Mouse (Mus musculus) WW6 (cell line): ENCODE results near the gene Ncoa3.
A peak's percentile ranks its signal among the peaks of the same experiment; 100 is the strongest.
"Not testable (repeated sequence)": the region's sequence is repeated elsewhere in the genome, so short reads cannot be mapped to it uniquely, and the experiment has no call there.

ENCODE experiments used
- DNase-seq: peaks from one replicate; pipeline ENCODE4 v3.0.0-alpha.2; 2013; ENCODE audit warnings: low read depth, low spot score

Gene Ncoa3

DNA sequence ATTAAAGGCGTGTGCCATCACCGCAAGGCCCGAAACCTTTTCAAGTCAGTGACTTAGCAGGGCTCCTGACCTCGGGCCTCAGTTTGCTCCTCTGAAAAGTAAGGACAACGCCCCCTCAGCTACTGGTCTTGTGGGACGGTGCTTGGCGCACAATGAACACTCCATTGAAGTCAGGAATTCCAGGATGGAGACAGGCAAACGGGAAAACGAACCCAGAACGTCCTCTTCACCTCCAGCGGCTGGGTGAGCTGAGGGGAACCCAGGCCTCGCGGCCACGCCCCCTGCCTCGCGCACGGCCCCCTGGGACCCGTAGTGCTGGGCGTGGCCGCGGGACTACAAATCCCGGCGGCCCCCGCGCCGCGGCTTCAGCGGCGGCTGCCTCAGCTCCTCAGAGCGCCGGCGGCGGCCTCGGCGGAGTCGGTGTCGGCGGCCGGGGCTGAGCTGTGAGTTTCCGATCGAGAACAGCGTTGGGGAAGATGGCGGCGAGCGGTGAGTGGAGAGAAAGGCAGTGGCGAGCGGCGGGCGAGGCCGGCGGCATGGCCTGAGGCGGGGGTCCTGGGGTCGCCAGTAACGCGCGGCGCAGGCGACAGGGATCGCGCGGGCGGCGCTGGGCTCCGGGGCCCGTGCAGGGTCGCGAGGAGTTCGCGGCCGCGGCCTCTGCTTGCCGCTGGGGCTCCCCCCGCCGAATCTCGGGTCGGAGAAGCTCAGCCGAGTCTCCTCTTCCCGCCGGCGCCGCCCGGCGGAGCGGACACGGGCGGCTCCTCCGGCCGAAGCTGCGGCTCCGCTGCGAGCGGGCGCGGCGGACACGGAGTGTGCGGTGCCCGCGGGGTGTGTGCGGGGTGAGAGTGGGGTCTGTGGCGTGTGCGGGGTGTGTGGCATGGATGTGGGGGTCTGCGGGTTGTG, at the start of gene Ncoa3:
TSS of gene Ncoa3 (plus strand) at position 367 of the 903 bp plus-strand sequence.
- no peak for DNase-seq

DNA sequence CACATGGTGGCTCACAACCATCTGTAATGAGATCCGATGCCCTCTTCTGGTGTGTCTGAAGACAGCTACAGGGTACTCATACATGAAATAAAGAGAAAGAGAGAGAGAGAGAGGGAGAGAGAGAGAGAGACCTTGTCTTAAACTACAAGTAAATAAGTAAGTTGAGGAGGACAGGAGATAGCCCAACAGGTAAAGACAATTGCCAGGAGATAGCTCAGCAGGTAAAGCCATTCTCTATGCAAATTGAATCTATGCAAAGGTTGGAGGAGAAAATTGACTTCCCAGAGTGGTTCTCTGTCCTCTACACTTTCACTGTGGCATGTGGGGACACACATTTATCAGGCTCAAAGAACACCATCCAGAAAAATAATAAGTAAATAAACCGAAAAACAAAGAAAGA, 49.3 kb upstream of the Ncoa3 start:
- DNase-seq = no peak

- no peak for DNase-seq
Observed at GRCm38 (mm10) chr2:165944576-165945351, 47.7 kb upstream of the Ncoa3 start.

DNA sequence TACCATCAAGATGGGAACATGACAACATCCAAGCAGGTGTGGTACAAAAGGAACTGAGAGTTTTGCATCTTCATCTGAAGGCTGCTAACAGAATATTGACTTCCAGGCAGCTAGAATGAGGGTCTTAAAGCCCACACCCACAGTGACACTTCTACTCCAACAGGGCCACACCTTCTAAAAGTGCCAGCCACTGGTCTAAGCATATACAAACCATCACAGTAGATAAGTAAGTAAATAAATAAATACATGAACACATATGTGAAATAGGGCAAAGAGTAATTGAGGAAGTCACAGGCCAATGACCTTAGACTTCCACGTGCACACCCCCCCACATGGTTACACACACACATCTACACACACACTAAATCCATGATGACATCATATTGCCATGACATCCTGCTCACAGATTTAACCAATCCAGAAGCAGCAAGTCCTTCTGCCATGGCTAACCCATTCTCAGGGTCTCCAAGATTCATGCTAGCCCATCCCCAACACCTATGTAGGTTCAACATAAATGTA, 46.3 kb upstream of the Ncoa3 start:
- no peak for DNase-seq

DNA sequence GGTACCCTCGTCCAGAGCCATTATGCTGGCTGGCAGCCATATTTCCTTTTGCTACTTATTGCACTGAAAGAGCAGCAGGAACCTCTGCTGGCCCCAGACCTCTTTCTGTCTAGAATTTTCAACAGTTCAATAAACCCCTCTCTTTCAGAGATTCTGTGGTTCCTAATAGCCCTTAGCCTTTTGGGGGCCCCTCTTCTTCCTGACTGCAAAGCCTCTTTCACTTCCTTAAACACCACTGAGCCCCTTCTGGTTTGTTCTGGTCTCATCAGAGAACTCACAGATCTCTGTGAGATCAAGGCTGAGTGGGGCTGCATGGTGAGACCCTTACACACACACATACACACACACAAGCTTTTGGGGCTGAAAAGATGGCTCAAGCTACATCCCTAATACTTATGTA, 44.4 kb upstream of the Ncoa3 start:
- DNase-seq = no peak

GRCm38 (mm10) chr2:165948785-165949184, 43.7 kb upstream of the Ncoa3 start:
- not testable (repeated sequence) for DNase-seq

DNA sequence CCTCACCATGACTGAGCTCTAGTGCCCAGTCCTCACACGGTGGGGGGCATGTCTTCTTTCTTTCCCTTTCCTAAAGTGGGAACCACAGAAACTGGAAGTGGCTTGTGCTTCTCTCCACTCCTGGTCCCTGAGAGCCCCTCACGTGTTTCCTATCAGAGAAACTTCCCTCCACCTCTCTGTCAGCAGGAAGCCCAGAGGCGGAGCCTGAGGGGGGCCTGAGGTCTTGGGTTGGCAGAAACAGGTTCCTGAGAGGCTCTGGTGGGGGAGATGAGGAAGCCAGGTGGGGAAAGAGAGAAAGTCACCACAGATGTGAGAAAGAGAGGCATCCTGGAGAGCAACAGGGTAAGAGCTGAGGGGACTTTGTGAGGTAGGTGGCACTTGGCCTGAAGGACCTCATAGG, 42.7 kb upstream of the Ncoa3 start:
- DNase-seq = no peak

DNA sequence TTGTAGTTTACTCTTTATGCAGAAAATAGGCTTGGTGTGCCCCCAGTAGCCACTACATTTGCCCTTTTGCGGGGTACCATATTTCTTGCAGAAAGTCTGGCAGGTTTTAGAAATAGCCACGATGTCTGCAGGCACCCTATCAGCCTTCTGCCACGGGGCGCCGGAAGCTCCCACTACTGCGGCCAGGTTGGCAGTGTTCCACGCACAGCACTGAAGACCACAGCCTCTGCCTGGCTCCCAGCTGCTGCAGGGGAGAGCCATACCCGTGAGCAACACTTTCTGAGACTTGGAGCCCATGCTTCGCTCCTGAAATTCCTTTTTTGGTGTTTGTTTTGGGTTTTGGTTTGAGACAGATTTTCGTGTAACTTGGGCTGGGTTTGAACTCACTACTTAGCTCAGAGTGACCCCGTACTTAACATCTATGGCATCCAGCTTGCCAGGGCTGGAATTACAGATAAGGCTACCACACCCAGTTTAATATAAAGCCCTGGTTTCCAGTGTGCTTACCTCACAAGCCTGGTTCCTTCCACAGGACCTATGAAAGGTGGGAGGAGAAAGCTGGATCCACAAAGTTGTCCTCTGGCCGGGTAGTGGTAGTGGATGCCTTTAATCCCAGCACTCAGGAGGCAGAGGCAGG, 40.9 kb upstream of the Ncoa3 start:
- no peak for DNase-seq

DNA sequence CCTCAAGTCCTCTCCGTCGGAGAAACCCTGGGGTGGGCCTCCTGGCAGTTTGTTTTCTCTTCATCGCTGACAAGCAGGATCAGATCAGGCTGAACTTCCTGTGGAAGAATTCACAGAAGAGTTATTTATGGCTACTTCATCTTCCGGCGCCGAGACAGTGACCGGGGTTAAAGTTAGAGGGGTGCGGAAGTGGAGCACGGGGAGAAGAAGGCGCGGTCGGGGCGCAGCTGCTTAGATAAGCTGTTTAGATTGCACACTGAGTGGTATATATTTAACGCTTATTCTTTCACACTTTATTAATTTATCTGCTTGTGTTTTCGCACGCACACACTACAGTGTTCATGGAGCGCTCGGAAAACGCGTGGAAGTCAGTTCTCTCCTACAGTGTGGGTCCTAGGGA, 37.6 kb upstream of the Ncoa3 start:
- no peak for DNase-seq

DNA sequence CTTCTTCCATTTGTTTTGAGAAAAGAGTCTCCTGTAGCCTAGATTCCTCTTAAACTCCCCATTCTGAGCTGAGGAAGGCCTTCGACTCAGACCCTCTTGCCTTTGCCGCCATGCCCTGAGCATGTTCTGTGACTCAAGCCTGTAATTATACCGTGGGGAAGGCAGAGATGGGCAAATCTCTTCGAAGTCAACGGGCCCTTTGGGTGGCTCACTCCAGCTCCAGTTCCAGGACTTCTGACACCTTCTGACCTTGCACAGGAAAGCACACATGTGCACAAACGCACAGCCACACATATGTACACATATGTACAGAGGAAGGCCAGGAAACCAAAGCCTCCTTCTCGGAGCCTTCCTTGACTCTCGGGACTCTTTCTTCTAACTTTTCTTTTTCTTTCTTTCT, 37.0 kb upstream of the Ncoa3 start:
- no peak for DNase-seq

- DNase-seq = no peak
Observed at GRCm38 (mm10) chr2:165956096-165956740, 36.2 kb upstream of the Ncoa3 start.

- no peak for DNase-seq
Observed at GRCm38 (mm10) chr2:165957257-165957828, 35.1 kb upstream of the Ncoa3 start.

GRCm38 (mm10) chr2:165958556-165958955, 33.9 kb upstream of the Ncoa3 start:
- no peak for DNase-seq

- no peak for DNase-seq
Observed at GRCm38 (mm10) chr2:165960695-165961094, 31.7 kb upstream of the Ncoa3 start.

DNA sequence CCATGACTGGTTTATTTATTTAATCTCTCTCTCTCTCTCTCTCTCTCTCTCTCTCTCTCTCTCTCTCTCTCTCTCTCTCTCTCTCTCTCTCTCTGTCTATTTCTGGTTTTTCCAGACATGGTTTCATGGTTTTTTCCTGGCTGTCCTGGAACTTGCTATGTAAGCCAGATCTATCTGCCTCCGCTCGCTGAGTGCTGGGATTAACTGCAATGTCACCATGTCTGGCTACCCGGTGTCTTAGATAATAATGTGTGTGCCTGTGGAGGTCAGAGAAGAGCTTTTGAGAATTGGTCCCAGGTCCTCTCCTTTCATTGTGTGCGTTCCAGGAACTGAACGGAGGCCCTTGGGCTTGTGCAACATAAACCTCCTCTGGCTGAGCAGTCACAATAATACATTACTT, 29.6 kb upstream of the Ncoa3 start:
- no peak for DNase-seq

DNA sequence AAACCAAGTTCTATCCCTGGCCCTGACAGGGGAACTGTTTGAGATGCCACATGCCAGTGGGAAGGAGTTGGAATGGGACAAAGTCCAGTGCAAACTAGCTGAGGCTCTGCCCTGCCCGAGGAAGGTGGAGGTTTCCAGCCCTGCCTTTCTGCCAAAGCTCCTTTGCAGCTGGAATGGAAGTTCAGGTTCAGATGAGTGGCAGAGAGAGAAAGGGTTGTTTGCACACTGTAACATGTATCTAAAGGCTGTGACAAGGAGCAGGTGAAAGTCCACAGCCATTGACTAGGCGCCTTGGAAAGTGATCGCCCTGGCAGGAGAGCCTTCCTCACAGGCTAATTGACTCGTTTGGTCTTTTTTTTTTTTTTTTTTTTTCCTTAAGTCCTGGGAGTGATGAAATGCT, 28.3 kb upstream of the Ncoa3 start:
- DNase-seq = no peak

- DNase-seq = no peak
Observed at GRCm38 (mm10) chr2:165967076-165967475, 25.4 kb upstream of the Ncoa3 start.

- DNase-seq = peak; percentile 77
Observed at GRCm38 (mm10) chr2:165967823-165968555, 24.4 kb upstream of the Ncoa3 start.

DNA sequence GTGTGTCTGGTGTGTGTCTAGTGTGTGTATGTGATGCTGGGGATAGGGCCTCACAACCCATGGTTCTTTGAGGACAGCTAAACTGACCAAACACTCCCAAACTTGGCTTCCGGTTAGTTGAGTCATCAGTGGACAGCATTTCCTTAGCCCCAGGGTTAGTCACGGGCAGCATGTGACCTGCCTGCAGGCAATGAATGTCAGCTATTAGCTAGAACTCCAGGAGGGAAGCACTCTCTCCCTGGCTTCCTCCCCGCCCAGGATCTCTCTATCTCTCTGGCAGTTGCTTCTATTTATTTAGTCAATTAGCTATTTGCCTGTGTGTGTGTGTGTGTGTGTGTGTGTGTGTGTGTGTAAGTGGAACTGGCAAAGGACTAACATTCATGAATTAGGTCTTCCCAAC, 23.6 kb upstream of the Ncoa3 start:
- no peak for DNase-seq

GRCm38 (mm10) chr2:165969391-165969790, 23.0 kb upstream of the Ncoa3 start:
- DNase-seq = peak; percentile 77

GRCm38 (mm10) chr2:165969961-165970360, 22.5 kb upstream of the Ncoa3 start:
- no peak for DNase-seq
